Mouse (Mus musculus): ENCODE measurements at regions not wholly inside any gene's neighbourhood (a gene's known extent, or its start where the extent isn't known, plus 50 kb on each side); places are given as distances from the start of the nearest gene placed in this dataset.
A peak's percentile ranks its signal among the peaks of the same experiment; 100 is the strongest.

DNA sequence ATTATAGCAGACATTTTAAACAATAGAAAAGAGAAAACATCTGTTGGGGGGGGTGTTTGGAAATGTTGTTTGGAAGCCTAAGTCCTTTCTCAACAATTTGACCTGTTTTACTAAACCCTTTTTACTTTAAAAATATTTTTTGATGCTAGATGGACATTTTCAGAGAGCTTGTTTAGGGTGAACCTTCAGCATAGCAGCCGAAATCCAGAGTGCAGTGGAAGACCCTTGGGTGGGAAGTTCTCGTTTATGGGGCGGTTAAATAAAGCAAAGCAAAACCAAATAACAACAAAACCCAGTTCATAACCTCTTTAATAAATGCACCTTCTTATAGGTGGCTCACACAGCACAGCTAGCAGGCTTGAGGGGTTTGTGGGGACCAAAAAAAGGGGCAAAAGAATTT is 62.4 kb upstream of the Ppara start:
- Histone ChIP-seq H3K4me3 (ENCODE audit: insufficient read depth, low read length) (peak overlapping the region; percentile 94), H3K27ac (ENCODE audit: insufficient read depth, low read length) (peak overlapping the region; percentile 86; the same call in 1 of the 2 replicates), H3K4me1 (ENCODE audit: control insufficient read depth, insufficient read depth, low read length) (peaks cover 9% of the 10 kb centered on the region)
- TF ChIP-seq CTCF (IDR thresholded peaks at IDR 0.05; ENCODE audit: borderline replicate concordance, insufficient read depth, low read length) = no peak

DNA sequence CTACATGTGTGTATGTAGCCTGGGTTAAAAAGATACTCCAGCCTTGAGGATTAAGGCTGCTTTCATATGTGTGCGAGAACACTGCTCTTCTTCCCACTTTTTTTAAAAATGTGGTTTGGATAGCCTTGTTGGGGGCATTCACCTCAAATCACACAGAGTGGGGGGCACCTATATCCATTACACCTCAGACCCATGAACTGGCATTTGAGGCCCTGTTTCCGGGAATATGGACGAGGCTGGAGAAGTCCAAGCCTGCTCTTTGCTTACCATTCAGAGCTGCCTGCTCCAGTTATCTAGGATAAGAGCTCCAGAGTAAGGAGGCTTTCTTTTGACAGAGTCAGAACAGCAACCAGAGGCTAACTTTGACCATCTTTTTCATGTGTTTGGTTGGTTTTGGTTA is 61.9 kb upstream of the Ppara start:
- Histone ChIP-seq H3K27ac (ENCODE audit: insufficient read depth, low read length) (peak overlapping the region; percentile 37; the same call in 1 of the 2 replicates), H3K4me1 (ENCODE audit: control insufficient read depth, insufficient read depth, low read length) (peaks cover 11% of the 10 kb centered on the region), H3K4me3 (ENCODE audit: insufficient read depth, low read length) (peak overlapping the region; percentile 94)
- TF ChIP-seq POLR2A (IDR thresholded peaks at IDR 0.05; ENCODE audit: low read depth, low read length) (no peak), CTCF (IDR thresholded peaks at IDR 0.05; ENCODE audit: borderline replicate concordance, insufficient read depth, low read length) (no peak)

DNA sequence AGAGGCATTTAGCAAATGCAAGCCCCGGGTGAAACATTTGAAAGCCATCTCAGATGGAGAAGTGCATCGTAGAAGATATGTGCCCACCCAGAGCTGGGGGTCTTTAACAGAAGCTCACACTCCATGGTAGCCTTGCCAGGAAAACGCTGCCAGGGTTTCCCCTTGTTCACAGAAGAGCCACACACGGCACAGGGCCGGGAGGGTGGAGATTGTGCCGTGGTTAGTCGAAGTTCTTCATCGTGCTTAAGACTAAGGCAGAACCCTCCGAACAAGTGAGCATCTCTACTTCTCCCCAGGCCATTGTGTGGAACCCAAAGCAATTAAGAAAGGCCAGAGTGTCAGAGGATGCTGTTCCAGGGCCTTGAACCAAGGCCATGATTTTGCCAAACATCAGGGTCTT is 61.3 kb upstream of the Ppara start:
- H3K4me3 ChIP-seq (ENCODE audit: insufficient read depth, low read length) = peak overlapping the region; percentile 87
- H3K4me1 ChIP-seq (ENCODE audit: control insufficient read depth, insufficient read depth, low read length) = peaks cover 17% of the 10 kb centered on the region

DNA sequence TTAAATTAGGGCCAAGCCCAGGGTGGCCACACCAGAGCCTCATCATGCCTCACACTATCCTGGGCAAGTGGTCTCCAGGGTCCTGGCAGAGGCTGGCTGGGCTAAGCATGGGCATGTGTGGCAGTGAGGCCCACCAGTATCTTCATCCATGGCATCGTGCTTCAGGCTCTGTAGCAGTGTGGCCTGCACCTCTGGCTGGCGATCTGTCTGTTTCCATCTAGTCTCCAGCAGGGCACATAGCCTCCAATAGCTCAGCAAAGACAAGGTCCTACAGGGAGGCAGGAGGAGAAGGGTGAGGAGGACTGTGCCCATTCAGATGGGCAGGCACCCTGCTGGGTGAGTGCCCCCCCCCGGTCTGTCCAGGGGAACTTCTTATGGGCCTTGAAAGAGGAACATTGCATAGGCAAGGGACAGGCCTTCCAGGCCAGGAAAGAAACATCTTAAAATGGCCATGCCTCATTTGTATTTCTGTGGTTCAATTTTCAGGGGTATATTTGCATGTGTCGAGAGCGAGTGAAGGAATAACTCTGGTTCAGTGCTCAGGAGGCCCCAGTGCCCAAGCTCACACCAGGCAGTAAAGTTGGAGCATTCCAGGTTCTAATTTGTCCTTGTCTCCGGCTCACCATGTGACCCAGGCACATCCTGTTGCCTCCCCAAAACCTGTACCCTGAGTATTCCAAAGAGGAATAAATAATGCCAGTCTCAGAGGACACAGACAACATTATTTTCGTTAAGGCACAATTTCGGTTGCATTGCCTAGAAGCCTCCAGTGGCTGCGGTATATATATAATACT is 60.4 kb upstream of the Ppara start:
- peaks cover 16% of the 10 kb centered on the region for H3K4me1 ChIP-seq (ENCODE audit: control insufficient read depth, insufficient read depth, low read length)
- H3K27ac ChIP-seq (ENCODE audit: insufficient read depth, low read length) = no peak overlapping the region
- H3K4me3 ChIP-seq (ENCODE audit: insufficient read depth, low read length) = peak overlapping the region; percentile 87
- TF ChIP-seq CTCF (IDR thresholded peaks at IDR 0.05; ENCODE audit: borderline replicate concordance, insufficient read depth, low read length) (no peak), POLR2A (IDR thresholded peaks at IDR 0.05; ENCODE audit: low read depth, low read length) (no peak)

More for the DNA sequence above, 61.3 kb upstream of the Ppara start:
- TF ChIP-seq CTCF (IDR thresholded peaks at IDR 0.05; ENCODE audit: borderline replicate concordance, insufficient read depth, low read length) (no peak), POLR2A (IDR thresholded peaks at IDR 0.05; ENCODE audit: low read depth, low read length) (no peak)
- H3K27ac ChIP-seq (ENCODE audit: insufficient read depth, low read length) = no peak overlapping the region

DNA sequence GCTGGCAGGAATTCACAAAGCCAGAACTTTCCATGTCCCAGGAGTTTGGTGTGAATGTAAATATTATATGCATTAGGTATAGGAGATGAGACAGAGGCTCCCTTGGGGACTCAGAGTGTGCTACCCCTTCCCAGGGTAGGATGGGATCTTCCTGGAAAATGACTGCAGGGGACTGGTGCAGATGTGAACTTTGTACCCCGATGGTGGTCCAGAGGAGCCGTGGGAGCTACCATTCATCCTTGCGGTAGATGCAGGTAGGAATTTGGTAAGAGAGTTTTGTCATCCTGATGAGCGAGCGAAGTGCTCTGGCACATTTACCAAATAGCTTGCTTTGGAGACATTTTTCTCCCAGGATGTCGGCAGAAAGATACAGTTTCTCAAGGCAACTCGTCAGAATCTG is 59.7 kb upstream of the Ppara start:
- TF ChIP-seq CTCF (IDR thresholded peaks at IDR 0.05; ENCODE audit: borderline replicate concordance, insufficient read depth, low read length) = no peak
- TF ChIP-seq POLR2A (IDR thresholded peaks at IDR 0.05; ENCODE audit: low read depth, low read length) = no peak
- Histone ChIP-seq H3K4me3 (ENCODE audit: insufficient read depth, low read length) (peak overlapping the region; percentile 6; the same call in 1 of the 2 replicates), H3K27ac (ENCODE audit: insufficient read depth, low read length) (no peak overlapping the region), H3K4me1 (ENCODE audit: control insufficient read depth, insufficient read depth, low read length) (peaks cover 16% of the 10 kb centered on the region)

DNA sequence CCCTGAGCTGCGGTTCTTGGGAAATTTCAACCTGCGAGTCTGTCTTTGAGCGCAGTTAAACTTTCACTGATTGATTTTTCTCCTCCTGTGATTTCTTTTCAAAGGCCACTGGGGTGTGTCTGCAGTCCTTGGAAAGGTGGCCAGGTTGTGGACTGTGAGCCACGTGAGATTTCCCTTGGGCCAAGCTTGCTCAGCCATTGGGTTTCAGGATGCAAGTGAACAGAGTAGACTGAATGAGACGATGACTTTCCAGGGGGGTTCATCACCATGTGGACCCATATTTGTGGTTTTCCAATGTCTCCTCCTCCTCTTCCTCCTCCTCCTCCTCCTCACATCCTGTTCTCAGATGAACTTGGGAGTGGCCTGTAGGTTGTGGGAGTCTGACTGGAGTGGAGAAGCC is 59.0 kb upstream of the Ppara start:
- no peak overlapping the region for H3K27ac ChIP-seq (ENCODE audit: insufficient read depth, low read length)
- H3K4me1 ChIP-seq (ENCODE audit: control insufficient read depth, insufficient read depth, low read length) = peaks cover 16% of the 10 kb centered on the region
- H3K4me3 ChIP-seq (ENCODE audit: insufficient read depth, low read length) = no peak overlapping the region; the same call in 1 of the 2 replicates
- TF ChIP-seq CTCF (IDR thresholded peaks at IDR 0.05; ENCODE audit: borderline replicate concordance, insufficient read depth, low read length) (no peak), POLR2A (IDR thresholded peaks at IDR 0.05; ENCODE audit: low read depth, low read length) (no peak)

DNA sequence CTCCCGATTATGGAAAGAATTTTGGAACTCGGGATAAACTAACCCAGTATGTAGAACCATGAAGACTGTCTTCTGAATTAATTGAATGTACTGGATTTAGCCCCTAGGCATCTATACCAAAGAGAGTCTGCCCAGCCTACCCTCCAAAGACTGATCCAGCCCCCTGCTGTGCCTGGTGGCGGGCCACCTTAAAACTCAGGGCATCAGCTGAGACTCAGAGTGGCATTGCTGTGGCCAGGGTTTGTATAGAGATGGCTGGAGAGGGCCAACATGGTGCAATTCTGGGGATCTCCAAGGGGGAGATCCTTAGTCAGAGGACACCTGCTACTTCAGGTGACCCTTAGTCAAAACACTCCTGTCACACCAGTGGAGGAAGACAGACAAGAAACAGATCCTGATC is 58.6 kb upstream of the Ppara start:
- H3K27ac ChIP-seq (ENCODE audit: insufficient read depth, low read length) = no peak overlapping the region
- TF ChIP-seq POLR2A (IDR thresholded peaks at IDR 0.05; ENCODE audit: low read depth, low read length) (no peak), CTCF (IDR thresholded peaks at IDR 0.05; ENCODE audit: borderline replicate concordance, insufficient read depth, low read length) (no peak)
- no peak overlapping the region for H3K4me3 ChIP-seq (ENCODE audit: insufficient read depth, low read length)
- H3K4me1 ChIP-seq (ENCODE audit: control insufficient read depth, insufficient read depth, low read length) = peaks cover 16% of the 10 kb centered on the region

DNA sequence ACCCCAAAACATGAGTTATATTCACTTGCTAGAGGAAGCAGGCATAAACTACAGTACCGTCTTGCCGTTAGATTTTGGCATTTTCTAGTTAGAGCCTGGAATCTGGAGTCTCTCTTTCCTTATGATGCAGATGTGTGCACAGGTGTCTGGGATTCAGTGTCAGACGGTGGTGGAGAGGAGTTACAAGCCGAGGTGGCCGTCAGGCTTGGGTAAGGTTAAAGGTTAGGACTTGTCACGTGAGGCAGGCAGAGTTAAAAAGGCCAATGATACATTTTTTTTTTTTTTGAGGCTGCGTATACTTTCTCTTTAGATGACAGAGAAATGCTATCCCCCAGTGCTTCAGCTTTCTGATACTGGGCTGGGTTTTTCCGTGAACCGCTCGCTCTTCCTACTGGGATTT is 57.9 kb upstream of the Ppara start:
- Histone ChIP-seq H3K4me1 (ENCODE audit: control insufficient read depth, insufficient read depth, low read length) (peaks cover 16% of the 10 kb centered on the region), H3K27ac (ENCODE audit: insufficient read depth, low read length) (no peak overlapping the region), H3K4me3 (ENCODE audit: insufficient read depth, low read length) (no peak overlapping the region)
- TF ChIP-seq CTCF (IDR thresholded peaks at IDR 0.05; ENCODE audit: borderline replicate concordance, insufficient read depth, low read length) (no peak), POLR2A (IDR thresholded peaks at IDR 0.05; ENCODE audit: low read depth, low read length) (no peak)

DNA sequence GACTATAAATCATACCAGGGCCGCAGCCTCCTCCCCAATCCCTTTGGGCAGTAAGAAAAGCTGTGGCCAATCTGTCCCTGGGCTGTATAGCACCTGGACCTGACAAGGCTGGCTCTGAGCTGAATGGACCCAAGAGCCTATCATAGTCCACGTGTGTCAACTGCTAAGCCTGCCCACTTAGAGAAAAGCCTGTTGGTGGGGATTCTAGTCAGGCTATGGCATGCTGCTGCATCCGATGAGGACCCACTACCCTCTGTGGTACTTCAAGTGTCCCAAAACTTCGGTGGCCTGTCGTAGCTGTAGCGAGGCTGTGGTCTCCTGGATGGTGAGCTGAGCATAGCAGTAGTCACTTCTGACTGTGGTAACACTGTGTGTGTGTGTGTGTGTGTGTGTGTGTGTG is 57.4 kb upstream of the Ppara start:
- H3K27ac ChIP-seq (ENCODE audit: insufficient read depth, low read length) = no peak overlapping the region
- TF ChIP-seq POLR2A (IDR thresholded peaks at IDR 0.05; ENCODE audit: low read depth, low read length) (no peak), CTCF (IDR thresholded peaks at IDR 0.05; ENCODE audit: borderline replicate concordance, insufficient read depth, low read length) (no peak)
- no peak overlapping the region for H3K4me3 ChIP-seq (ENCODE audit: insufficient read depth, low read length)
- H3K4me1 ChIP-seq (ENCODE audit: control insufficient read depth, insufficient read depth, low read length) = peaks cover 16% of the 10 kb centered on the region

DNA sequence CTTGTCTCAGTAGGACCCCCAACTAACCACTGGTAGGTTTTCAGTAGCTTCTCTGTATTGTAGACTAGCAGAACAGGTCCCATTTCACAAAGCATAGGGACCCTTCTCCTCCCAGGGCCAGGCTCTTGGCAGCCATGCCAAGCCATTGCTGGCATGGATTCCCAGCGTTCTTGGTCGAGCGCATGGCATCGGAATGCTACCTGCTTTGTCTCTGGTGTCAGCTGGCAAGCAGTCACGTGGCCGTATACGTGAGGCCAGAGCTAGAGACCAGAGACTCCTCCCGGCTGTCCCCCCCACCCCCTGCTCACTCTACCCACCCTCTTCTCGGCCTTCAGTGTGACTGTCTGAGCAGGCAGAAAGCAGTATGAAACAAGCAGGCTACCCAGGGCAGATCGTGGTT is 56.9 kb upstream of the Ppara start:
- Histone ChIP-seq H3K4me1 (ENCODE audit: control insufficient read depth, insufficient read depth, low read length) (peaks cover 16% of the 10 kb centered on the region), H3K4me3 (ENCODE audit: insufficient read depth, low read length) (no peak overlapping the region), H3K27ac (ENCODE audit: insufficient read depth, low read length) (no peak overlapping the region)
- TF ChIP-seq POLR2A (IDR thresholded peaks at IDR 0.05; ENCODE audit: low read depth, low read length) (no peak), CTCF (IDR thresholded peaks at IDR 0.05; ENCODE audit: borderline replicate concordance, insufficient read depth, low read length) (no peak)
